Mouse (Mus musculus) hindbrain, postnatal 0 days (tissue): ENCODE results near the gene Mroh2a. TPM values are rescaled to one million over a fixed set of nuclear protein-coding genes. Genes with fewer than 3 reads are reported as not detected.

Source experiments
- ATAC-seq: fragments of 200-750 bp; cut with Nextera tagmentation; 2 replicates; pipeline ENCODE4 v1.8.0; 2017; ENCODE audit warnings: mild to moderate bottlenecking, moderate TSS enrichment, moderate library complexity
- DNase-seq: peaks from one replicate; pipeline ENCODE4 v3.0.0-alpha.2; 2015; ENCODE audit warnings: low spot score
- H3K27ac ChIP-seq: fragments of 300-500 bp; sonication (generic); 2 replicates; pipeline ENCODE4 v1.5.1; 2014; ENCODE audit warnings: mild to moderate bottlenecking
- H3K27me3 ChIP-seq: fragments of 300-500 bp; sonication (generic); 2 replicates; pipeline ENCODE4 v1.6.1; 2014; ENCODE audit warnings: low read length, mixed read lengths; ENCODE audit not compliant: insufficient read depth
- H3K36me3 ChIP-seq: fragments of 300-500 bp; sonication (generic); 2 replicates; pipeline ENCODE4 v1.6.1; 2014; ENCODE audit warnings: low read length, mixed read lengths; ENCODE audit not compliant: insufficient read depth
- H3K4me1 ChIP-seq: fragments of 300-500 bp; sonication (generic); 2 replicates; pipeline ENCODE4 v1.6.1; 2014; ENCODE audit warnings: antibody characterized with exemption, low read length, mixed read lengths; ENCODE audit not compliant: insufficient read depth
- H3K4me2 ChIP-seq: fragments of 300-500 bp; sonication (generic); 2 replicates; pipeline ENCODE4 v1.6.1; 2014; ENCODE audit warnings: low read depth, mild to moderate bottlenecking, low read length, moderate library complexity, mixed read lengths
- H3K4me3 ChIP-seq: fragments of 300-500 bp; sonication (generic); 2 replicates; pipeline ENCODE4 v1.5.1; 2014; ENCODE audit warnings: low read length
- H3K9ac ChIP-seq: fragments of 300-500 bp; sonication (generic); replicated peaks from 2 replicates; pipeline ENCODE4 v1.6.1; 2014; ENCODE audit warnings: mild to moderate bottlenecking, low read length, moderate library complexity, mixed read lengths
- H3K9me3 ChIP-seq: fragments of 300-500 bp; sonication (generic); 2 replicates; pipeline ENCODE4 v1.6.1; 2016; ENCODE audit warnings: low read length, mixed read lengths
- CTCF ChIP-seq: IDR thresholded peaks from 2 replicates; pipeline ENCODE4 v1.5.1; 2016; ENCODE audit warnings: antibody characterized with exemption, control low read depth, low read depth
- WGBS: fragments of 180-500 bp; shearing (Covaris S2); extraction: QIAGEN DNeasy Blood & Tissue Kit; methylation state at CpG from one replicate; pipeline ENCODE4 v1.1.7; 2014; 5-methylcytosine and 5-hydroxymethylcytosine counted together
- polyA plus RNA-seq: library from polyadenylated mRNA; unstranded; fragments of >200 nt; fragmentation: Nextera tagmentation; extraction: Ambion mirVana; gene quantifications from 2 replicates; pipeline ENCODE4 v1.2.1, GENCODE M21; 2015
- total RNA-seq: library from RNA; depleted of rRNA; stranded (reverse); fragments of >200 nt; gene quantifications from 2 replicates; pipeline ENCODE4 v1.2.3, GENCODE M21; 2014

Mroh2a gene
- total and polyA plus RNA-seq, 2 experiments from 2014 or later = 0.16 to 0.23 TPM

- Histone ChIP-seq H3K9ac (no peak overlapping the region), H3K4me2 (no peak overlapping the region), H3K36me3 (no peaks in the 10 kb centered on the region), H3K4me3 (no peak overlapping the region), H3K27ac (no peak overlapping the region), H3K4me1 (no peaks in the 10 kb centered on the region), H3K27me3 (no peaks in the 10 kb centered on the region), H3K9me3 (peaks cover 55% of the 10 kb centered on the region)
- ATAC-seq = no peak
- TF ChIP-seq CTCF = peak; percentile 75
- DNase-seq = peak; percentile 73
- 43% methylated on average over 4 of the region's 4 CpGs for WGBS
These were observed 63.1 kb downstream of the Mroh2a start for GRCm38 (mm10) chr1:88289917-88290316.

GRCm38 (mm10) chr1:88290511-88290910 is 63.7 kb downstream of the Mroh2a start:
- Histone ChIP-seq H3K9me3 (peaks cover 53% of the 10 kb centered on the region), H3K4me2 (no peak overlapping the region), H3K4me1 (no peaks in the 10 kb centered on the region), H3K36me3 (no peaks in the 10 kb centered on the region), H3K27me3 (no peaks in the 10 kb centered on the region), H3K4me3 (no peak overlapping the region), H3K27ac (no peak overlapping the region), H3K9ac (no peak overlapping the region)
- no peak for TF ChIP-seq CTCF
- ATAC-seq (no peak), DNase-seq (no peak)
- 67% methylated on average over 1 of the region's 1 CpGs for WGBS

GRCm38 (mm10) chr1:88291409-88292005 is 64.7 kb downstream of the Mroh2a start:
- H3K9ac ChIP-seq = no peak overlapping the region
- no peak overlapping the region for H3K27ac ChIP-seq
- ATAC-seq = no peak
- H3K9me3 ChIP-seq = peaks cover 59% of the 10 kb centered on the region
- no peak for TF ChIP-seq CTCF
- no peaks in the 10 kb centered on the region for H3K27me3 ChIP-seq
- no peak overlapping the region for H3K4me3 ChIP-seq
- H3K4me1 ChIP-seq = no peaks in the 10 kb centered on the region
- H3K4me2 ChIP-seq = no peak overlapping the region
- WGBS = 64% methylated on average over 3 of the region's 3 CpGs
- no peaks in the 10 kb centered on the region for H3K36me3 ChIP-seq
- no peak for DNase-seq

- no peaks in the 10 kb centered on the region for H3K27me3 ChIP-seq
- ATAC-seq = no peak
- no peak overlapping the region for H3K4me3 ChIP-seq
- no peaks in the 10 kb centered on the region for H3K36me3 ChIP-seq
- H3K9me3 ChIP-seq = peaks cover 60% of the 10 kb centered on the region
- H3K4me2 ChIP-seq = no peak overlapping the region
- H3K27ac ChIP-seq = no peak overlapping the region
- WGBS = 54% methylated on average over 2 of the region's 2 CpGs
- H3K9ac ChIP-seq = no peak overlapping the region
- H3K4me1 ChIP-seq = no peaks in the 10 kb centered on the region
- no peak for TF ChIP-seq CTCF
- no peak for DNase-seq
These were observed 65.3 kb downstream of the Mroh2a start for GRCm38 (mm10) chr1:88292057-88292456.

- no peaks in the 10 kb centered on the region for H3K4me1 ChIP-seq
- H3K36me3 ChIP-seq = no peaks in the 10 kb centered on the region
- ATAC-seq (no peak), DNase-seq (no peak)
- H3K27me3 ChIP-seq = no peaks in the 10 kb centered on the region
- no peak overlapping the region for H3K4me2 ChIP-seq
- H3K9ac ChIP-seq = no peak overlapping the region
- WGBS = 22% methylated on average over 1 of the region's 1 CpGs
- no peak overlapping the region for H3K27ac ChIP-seq
- peaks cover 63% of the 10 kb centered on the region for H3K9me3 ChIP-seq
- TF ChIP-seq CTCF = no peak
- H3K4me3 ChIP-seq = no peak overlapping the region
These were observed 67.9 kb downstream of the Mroh2a start for GRCm38 (mm10) chr1:88294650-88295049.

- no peaks in the 10 kb centered on the region for H3K36me3 ChIP-seq
- 77% methylated on average over 4 of the region's 4 CpGs for WGBS
- ATAC-seq = 0 out of 2 replicates have a peak, but pooled peaks have one; percentile 13
- H3K4me1 ChIP-seq = no peaks in the 10 kb centered on the region
- no peak overlapping the region for H3K27ac ChIP-seq
- no peak overlapping the region for H3K4me2 ChIP-seq
- DNase-seq = no peak
- peaks cover 67% of the 10 kb centered on the region for H3K9me3 ChIP-seq
- no peak for TF ChIP-seq CTCF
- H3K9ac ChIP-seq = no peak overlapping the region
- no peaks in the 10 kb centered on the region for H3K27me3 ChIP-seq
- H3K4me3 ChIP-seq = no peak overlapping the region
These were observed 69.6 kb downstream of the Mroh2a start for GRCm38 (mm10) chr1:88296171-88296920.
